Mouse (Mus musculus) kidney, postnatal 25 days (tissue): ENCODE data around the gene Spin2d.
"Not testable (repeated sequence)": the region's sequence is repeated elsewhere in the genome, so short reads cannot be mapped to it uniquely, and the experiment has no call there.

Experiments
- DNase-seq, 2 experiments: peaks; one replicate each; pipeline ENCODE4 v3.0.0; 2021; ENCODE audit warnings: mixed read lengths in 2 of 2

The Spin2d gene

DNA sequence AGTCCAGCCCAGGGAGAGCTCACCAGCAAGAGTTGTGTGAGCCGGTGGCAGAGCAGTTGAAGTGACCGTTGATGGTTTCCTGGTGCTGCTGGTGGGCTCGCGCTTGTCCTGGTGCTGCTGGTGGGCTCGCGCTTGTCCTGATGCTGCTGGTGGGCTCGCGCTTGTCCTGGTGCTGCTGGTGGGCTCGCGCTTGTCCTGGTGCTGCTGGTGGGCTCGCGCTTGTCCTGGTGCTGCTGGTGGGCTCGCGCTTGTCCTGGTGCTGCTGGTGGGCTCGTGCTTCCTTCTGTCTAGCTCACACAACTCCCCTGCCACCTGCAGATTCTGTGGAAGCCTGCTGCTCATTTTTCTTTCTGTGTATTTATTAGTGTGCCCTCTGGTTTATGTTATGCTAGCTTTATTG lies at the start of gene Spin2d:
Gene Spin2d, minus strand, starts transcription at position 101 of the 400 bp plus-strand sequence.
- DNase-seq = not testable (repeated sequence)

DNA sequence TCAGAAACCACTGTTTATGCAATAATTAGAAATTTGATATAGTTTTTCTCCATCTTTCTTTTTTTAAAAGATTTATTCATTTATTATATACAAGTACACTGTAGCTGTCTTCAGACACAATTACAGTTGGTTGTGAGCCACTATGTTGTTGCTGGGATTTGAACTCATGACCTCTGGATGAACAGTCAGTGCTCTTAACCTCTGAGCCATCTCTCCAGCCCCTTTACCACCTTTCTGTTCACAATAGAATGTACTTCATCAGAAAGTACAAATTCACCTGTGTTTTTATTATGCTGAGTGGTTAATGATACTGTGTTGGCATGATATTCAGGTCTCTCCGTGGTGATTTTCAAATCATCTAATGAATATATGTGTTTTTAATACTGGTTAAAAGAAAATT lies 48.6 kb upstream of the Spin2d start:
- DNase-seq = no peak

DNA sequence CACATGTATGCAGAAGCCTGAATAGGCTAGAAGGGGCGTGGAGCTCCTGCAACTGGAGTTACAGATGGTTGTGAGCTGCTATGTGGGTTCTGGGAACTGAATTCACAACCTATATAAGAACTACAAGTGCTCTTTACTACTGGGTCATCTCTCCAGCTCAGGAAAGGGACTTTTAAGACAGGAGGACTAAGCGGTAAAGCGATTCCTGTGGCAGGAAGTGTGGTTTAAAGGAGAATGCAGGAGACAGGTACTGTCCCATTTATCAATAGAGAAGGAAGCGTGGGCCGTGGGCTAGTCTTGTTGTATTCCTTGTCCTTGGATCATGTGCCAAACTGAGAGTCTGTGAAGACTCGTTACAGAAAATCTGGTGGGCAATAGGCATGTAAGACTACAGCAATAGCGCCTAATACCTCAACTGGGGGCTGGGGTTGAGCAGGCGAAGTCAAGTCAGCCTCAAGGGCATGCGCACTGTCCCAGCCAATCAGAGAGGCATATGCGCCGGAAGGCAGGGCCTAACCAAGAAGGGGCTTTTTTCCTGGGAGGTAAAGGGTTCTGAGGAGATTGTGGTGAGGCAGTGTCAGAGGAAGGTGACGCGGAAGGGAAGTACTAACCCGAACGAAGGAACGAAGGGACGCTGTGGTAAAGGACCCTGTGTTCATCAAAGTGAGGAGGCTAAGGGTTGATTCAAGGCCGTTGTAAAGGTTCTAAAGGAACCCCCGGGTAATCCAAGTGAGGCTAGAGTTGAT lies 37.2 kb upstream of the Spin2d start, which contains the start of gene Xlr4b:
Gene Xlr4b, plus strand, starts transcription at position 515 of the 746 bp plus-strand sequence.
- DNase-seq = not testable (repeated sequence)

GRCm38 (mm10) chrX:73191934-73192333 lies 15.1 kb upstream of the Spin2d start, which contains the start of gene Xlr3b:
Gene Xlr3b (plus strand): TSS chrX:73192207.
- peak; percentile 24 to 64 for DNase-seq

DNA sequence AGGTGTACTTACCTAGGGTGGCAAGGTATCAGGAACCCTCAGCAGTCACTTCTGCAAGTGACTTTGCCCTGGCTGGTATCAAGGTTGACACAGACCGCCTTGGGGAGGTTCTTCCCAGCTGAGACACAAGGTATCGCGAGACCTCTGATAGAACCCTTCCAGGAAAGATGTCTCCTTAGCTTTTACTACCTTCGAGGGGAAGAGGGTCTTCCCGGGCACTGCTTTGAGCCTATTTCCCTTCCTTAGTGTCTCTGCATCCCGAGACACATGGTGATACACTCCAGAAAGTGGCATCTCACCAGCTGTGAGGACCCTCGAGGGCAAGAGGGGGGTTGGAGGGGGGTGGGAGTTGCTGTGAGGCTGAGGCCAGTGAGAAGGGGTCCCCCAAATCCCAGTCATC lies 27.4 kb downstream of the Spin2d start, which contains the start of gene DXBay18:
Gene DXBay18, minus strand, starts transcription at position 101 of the 400 bp plus-strand sequence.
- DNase-seq = not testable (repeated sequence)

GRCm38 (mm10) chrX:73148496-73148895 lies 28.3 kb downstream of the Spin2d start, which contains the start of gene Xlr5b:
Gene Xlr5b (plus strand): TSS chrX:73148796.
- DNase-seq = not testable (repeated sequence)

DNA sequence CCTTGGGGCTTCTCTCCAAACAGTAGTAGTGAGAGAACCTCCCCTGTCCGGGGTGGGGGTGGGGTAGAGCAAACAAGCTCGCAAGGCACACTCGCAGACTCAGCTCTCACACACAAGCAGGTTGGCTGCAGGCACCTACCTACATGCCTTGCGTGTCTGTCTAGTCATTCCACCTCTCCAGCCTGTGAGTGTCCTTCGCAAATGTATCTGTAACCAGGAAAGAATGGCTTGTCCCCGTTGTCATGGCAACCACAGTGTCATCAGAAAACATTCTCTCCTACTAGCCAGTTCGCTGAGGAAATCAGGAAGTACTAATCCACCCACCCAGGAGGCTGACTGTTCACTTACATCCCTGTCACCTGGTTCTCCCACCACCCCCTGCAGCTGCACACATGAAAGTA lies 33.6 kb downstream of the Spin2d start:
- DNase-seq = not testable (repeated sequence)
